Mouse (Mus musculus) heart, adult 2 months (tissue): ENCODE results near the gene Tex33. TPM values are rescaled to one million over a fixed set of nuclear protein-coding genes. Genes with fewer than 3 reads are reported as not detected.

Experiments used
- DNase-seq, 2 experiments: peaks; one replicate each; pipeline ENCODE4 v3.0.0; 2021
- H3K27ac ChIP-seq: fragments of 200-600 bp; 2 replicates; pipeline ENCODE4 v1.8.1; 2022
- H3K27me3 ChIP-seq: fragments of 200-500 bp; 2 replicates; pipeline ENCODE4 v1.6.1; 2012; ENCODE audit warnings: mild to moderate bottlenecking, low read length, inconsistent platforms, mixed read lengths; ENCODE audit not compliant: control insufficient read depth, insufficient read depth
- H3K36me3 ChIP-seq: fragments of 200-500 bp; 2 replicates; pipeline ENCODE4 v1.6.1; 2012; ENCODE audit warnings: low read length, inconsistent platforms; ENCODE audit not compliant: control insufficient read depth, insufficient read depth
- H3K4me1 ChIP-seq: fragments of 200-500 bp; 2 replicates; pipeline ENCODE4 v1.6.1; 2011; ENCODE audit warnings: low read length; ENCODE audit not compliant: control insufficient read depth, insufficient read depth
- H3K4me3 ChIP-seq: fragments of 200-600 bp; 2 replicates; pipeline ENCODE4 v1.8.1; 2022
- H3K79me2 ChIP-seq: fragments of 200-500 bp; replicated peaks from 2 replicates; pipeline ENCODE4 v1.6.1; 2012; ENCODE audit warnings: mild to moderate bottlenecking, inconsistent platforms, low read length, moderate library complexity, mixed read lengths; ENCODE audit not compliant: control insufficient read depth, insufficient read depth
- H3K9ac ChIP-seq: fragments of 200-500 bp; 2 replicates; pipeline ENCODE4 v1.6.1; 2012; ENCODE audit warnings: low read depth, mild to moderate bottlenecking, control low read depth, inconsistent platforms, low read length, mixed read lengths
- CTCF ChIP-seq: fragments of 200-600 bp; IDR thresholded peaks from 2 replicates; pipeline ENCODE4 v1.8.1; 2022; ENCODE audit warnings: antibody characterized with exemption, mild to moderate bottlenecking, moderate library complexity
- EP300 ChIP-seq: fragments of 200-500 bp; IDR thresholded peaks from 2 replicates; pipeline ENCODE4 v1.6.1; 2011; ENCODE audit warnings: low read depth, low read length, control low read depth; ENCODE audit not compliant: insufficient read depth
- POLR2A ChIP-seq: fragments of 200-500 bp; IDR thresholded peaks from 2 replicates; pipeline ENCODE4 v1.6.1; 2011; ENCODE audit warnings: mild to moderate bottlenecking, low read depth, low read length, control low read depth; ENCODE audit not compliant: insufficient read depth
- WGBS: fragments of 180-500 bp; shearing (Covaris S2); methylation state at CpG from one replicate; pipeline ENCODE4 v1.1.7; 2018; 5-methylcytosine and 5-hydroxymethylcytosine counted together
- intact Hi-C: fragments of 180-260 bp; cut with DNase I; formaldehyde crosslinking; loops from one replicate; pipeline ENCODE4 v1.15.1; 2025
- polyA plus RNA-seq: library from polyadenylated mRNA; depleted of rRNA; stranded (reverse); fragments of >200 nt; gene quantifications from 2 replicates; pipeline ENCODE4 v1.2.3, GENCODE M21; 2012
- total RNA-seq, 2 experiments: library from RNA; stranded (reverse); gene quantifications; 2 replicates each; pipeline ENCODE4 v1.2.3; 2021

Gene Tex33
- total and polyA plus RNA-seq, 3 experiments, result 0.43 TPM; not detected in 2

DNA sequence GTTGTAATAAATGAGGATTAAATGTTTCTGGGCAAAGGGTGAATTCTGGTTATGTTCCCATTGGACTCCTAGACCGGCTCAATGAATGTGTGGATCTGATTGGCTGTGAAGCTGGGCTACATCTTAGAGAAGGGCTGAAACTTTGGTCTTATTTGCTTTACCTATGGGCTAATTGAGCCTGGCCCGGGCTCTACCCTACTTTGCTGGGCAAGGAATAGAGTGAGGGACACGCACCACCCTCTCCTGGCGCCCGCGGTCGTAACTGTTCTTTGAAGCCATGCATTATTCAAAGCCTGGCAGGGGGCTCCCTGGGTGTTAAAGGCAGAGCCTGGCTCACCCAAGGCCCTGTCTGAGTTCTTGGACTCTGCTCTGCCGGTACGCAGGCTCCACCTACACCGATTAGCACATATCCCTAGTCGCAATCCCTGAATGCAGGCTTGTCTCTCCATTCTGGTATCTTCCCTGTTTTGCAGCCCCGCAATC is 13.9 kb upstream of the Tex33 start:
- no peaks in the 10 kb centered on the region for H3K79me2 ChIP-seq
- H3K4me1 ChIP-seq, result peaks cover 8% of the 10 kb centered on the region
- H3K27me3 ChIP-seq, result no peaks in the 10 kb centered on the region
- TF ChIP-seq POLR2A (no peak), CTCF (no peak), EP300 (no peak)
- H3K36me3 ChIP-seq, result no peaks in the 10 kb centered on the region
- DNase-seq, result no peak
- no peak overlapping the region for H3K27ac ChIP-seq
- intact Hi-C loops, result no loop called here
- 69% methylated on average over 12 of the region's 12 CpGs for WGBS
- H3K9ac ChIP-seq, result no peak overlapping the region
- H3K4me3 ChIP-seq, result no peak overlapping the region

DNA sequence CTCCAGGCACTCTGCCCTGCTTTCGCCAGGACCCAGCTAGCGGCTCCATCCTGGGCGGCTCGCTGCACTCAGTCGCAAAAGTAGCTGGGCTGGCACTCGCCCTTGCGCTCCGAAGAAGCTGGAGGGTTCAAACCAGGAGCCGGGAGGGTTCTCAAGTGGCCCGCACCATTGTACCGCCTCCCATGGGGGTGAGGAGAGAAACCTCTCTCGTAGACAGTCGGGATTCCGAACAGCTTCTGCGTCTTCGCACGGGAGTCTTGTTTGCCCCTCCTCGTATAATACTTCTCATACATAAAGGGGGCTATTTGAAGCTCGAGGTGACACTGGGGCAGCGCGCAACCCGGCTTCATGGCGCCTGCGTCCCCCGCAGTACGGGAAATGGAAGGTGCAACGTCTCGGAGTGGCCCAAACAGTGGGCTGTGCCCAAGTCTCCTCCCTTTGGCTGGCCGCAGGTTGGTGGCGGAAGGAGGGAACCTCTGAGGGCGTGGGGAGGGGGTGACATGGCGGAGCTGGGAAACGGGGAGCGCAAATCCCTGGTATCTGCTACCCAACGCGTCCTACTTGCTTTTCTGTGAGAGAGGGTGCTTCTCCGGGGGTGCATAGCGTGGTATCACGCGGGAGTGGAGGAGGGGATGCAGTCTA is 10.7 kb upstream of the Tex33 start, which contains the start of gene Mpst:
Mpst (plus strand) TSS at position 124 of the 642 bp plus-strand sequence.
- H3K27ac ChIP-seq, result peak within 1 kb of the TSS; percentile 98
- peaks cover 23% of the 10 kb centered on the region for H3K4me1 ChIP-seq
- under 1% methylated on average over 40 of the region's 40 CpGs for WGBS
- TF ChIP-seq EP300 (no peak), CTCF (0 out of 2 replicates have a peak, but pooled peaks have one; percentile 4), POLR2A (peak; percentile 85)
- intact Hi-C loops, result loop anchor here (2.0 kb wide), 1 partner anchor 22 kb away; the partner anchor contains the start of gene Kctd17
- H3K36me3 ChIP-seq, result no peaks in the 10 kb centered on the region; the same call in 1 of the 2 replicates
- peak; percentile 93 to 94 for DNase-seq
- peak within 1 kb of the TSS; percentile 85 for H3K9ac ChIP-seq
- no peaks in the 10 kb centered on the region for H3K27me3 ChIP-seq
- no peaks in the 10 kb centered on the region for H3K79me2 ChIP-seq
- peak within 1 kb of the TSS; percentile 67 for H3K4me3 ChIP-seq

DNA sequence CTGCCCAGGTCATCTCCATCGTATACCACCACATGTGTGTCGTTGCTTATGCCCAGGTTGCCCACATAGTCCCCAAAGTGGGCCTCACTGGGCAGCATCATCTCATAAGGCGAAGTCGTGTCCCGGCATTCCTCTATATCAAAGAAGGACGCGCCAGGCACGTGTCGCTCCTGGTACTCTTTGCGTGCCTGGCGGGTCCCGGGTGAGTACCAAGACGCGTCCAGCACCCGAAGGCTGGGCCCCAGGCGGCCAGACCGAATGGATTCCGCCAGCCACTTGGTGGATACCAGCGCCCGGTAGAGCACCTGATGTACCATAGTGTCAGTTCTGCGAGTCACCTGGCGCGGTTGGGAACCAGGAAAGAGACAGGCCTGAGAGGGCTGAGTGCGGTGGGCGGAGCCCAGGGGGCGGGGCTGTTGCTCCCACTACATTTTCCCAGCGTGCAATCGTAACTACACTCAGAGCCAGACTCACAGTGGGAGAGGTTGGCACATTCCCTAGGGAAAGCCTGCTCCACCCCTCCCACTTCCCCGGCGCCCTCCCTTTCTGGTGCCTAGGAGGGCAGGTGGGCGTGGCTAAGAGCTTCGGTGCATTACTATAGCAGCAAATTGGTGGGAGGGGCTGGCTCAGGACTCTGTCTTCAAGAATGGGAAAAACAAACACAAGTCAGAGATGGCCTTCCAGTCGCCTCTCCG is 10.0 kb upstream of the Tex33 start, which contains the start of gene Tst:
Tst (minus strand) TSS at position 391 of the 695 bp plus-strand sequence.
- WGBS, result 5% methylated on average over 34 of the region's 34 CpGs
- H3K4me3 ChIP-seq, result peak within 1 kb of the TSS; percentile 67
- TF ChIP-seq POLR2A (no peak; the same call in 1 of the 2 replicates), EP300 (0 out of 2 replicates have a peak, but pooled peaks have one; percentile 11)
- H3K4me1 ChIP-seq, result peaks cover 28% of the 10 kb centered on the region
- no peaks in the 10 kb centered on the region for H3K27me3 ChIP-seq
- peak; percentile 87 to 91 for DNase-seq
- peak within 1 kb of the TSS; percentile 98 for H3K27ac ChIP-seq
- H3K36me3 ChIP-seq, result no peaks in the 10 kb centered on the region; the same call in 1 of the 2 replicates
- H3K9ac ChIP-seq, result peak within 1 kb of the TSS; percentile 85
- intact Hi-C loops, result loop anchor here (2.0 kb wide), 1 partner anchor 23 kb away; the partner anchor contains the start of gene Kctd17
- no peaks in the 10 kb centered on the region for H3K79me2 ChIP-seq

DNA sequence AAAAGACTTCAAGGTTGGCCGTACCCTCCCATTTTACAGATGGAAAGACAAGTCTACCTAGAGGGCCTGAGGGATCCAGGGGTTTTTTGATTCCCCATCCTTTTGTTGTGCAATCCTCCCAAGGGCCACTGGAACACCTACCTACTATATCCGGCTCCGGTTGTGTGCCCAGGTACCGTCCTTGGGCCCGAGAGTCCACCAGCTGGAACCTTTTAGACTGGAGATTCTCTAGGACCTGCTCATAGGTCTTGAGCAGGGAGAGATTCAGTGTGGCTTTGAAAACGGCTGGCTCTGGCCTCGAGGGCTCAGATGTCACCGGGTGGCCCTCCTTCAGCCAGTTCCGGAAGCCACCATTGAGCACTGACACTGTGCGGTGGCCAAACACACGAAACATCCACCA is 9.4 kb upstream of the Tex33 start:
- DNase-seq, result no peak
- peak overlapping the region; percentile 85 for H3K9ac ChIP-seq
- H3K4me3 ChIP-seq, result peak overlapping the region; percentile 67
- H3K27ac ChIP-seq, result peak overlapping the region; percentile 98
- TF ChIP-seq EP300 (no peak), POLR2A (no peak), CTCF (no peak)
- intact Hi-C loops, result no loop called here
- H3K36me3 ChIP-seq, result no peaks in the 10 kb centered on the region; the same call in 1 of the 2 replicates
- H3K79me2 ChIP-seq, result no peaks in the 10 kb centered on the region
- WGBS, result 64% methylated on average over 11 of the region's 11 CpGs
- H3K4me1 ChIP-seq, result peaks cover 28% of the 10 kb centered on the region
- no peaks in the 10 kb centered on the region for H3K27me3 ChIP-seq

GRCm38 (mm10) chr15:78403896-78404295 is 8.2 kb upstream of the Tex33 start:
- H3K4me3 ChIP-seq, result no peak overlapping the region
- H3K9ac ChIP-seq, result no peak overlapping the region
- H3K36me3 ChIP-seq, result no peaks in the 10 kb centered on the region; the same call in 1 of the 2 replicates
- TF ChIP-seq CTCF (no peak), POLR2A (no peak), EP300 (no peak)
- peaks cover 28% of the 10 kb centered on the region for H3K4me1 ChIP-seq
- H3K27me3 ChIP-seq, result no peaks in the 10 kb centered on the region
- peak; percentile 53 to 58 for DNase-seq
- peak overlapping the region; percentile 55 for H3K27ac ChIP-seq
- H3K79me2 ChIP-seq, result no peaks in the 10 kb centered on the region
- intact Hi-C loops, result no loop called here
- WGBS, result 49% methylated on average over 1 of the region's 1 CpGs
